Mouse (Mus musculus) inflammation-experienced regulatory T-cells, adult 6 months (primary cell): Measurements from ENCODE around the gene B230118H07Rik. TPM values are rescaled to one million over a fixed set of nuclear protein-coding genes. Genes with fewer than 3 reads are reported as not detected.
"Not testable (repeated sequence)": the region's sequence is repeated elsewhere in the genome, so short reads cannot be mapped to it uniquely, and the experiment has no call there.

ENCODE experiments used
- ATAC-seq: one replicate; pipeline ENCODE4 v1.8.0; 2017
- polyA plus RNA-seq, 3 experiments: library from polyadenylated mRNA; unstranded; fragments of 100-300 nt; shearing (Covaris generic); gene quantifications; one replicate each; pipeline ENCODE4 v1.2.1; 2017

B230118H07Rik gene
- polyA plus RNA-seq, 3 experiments from 2014 or later, result 0.59 to 0.79 TPM; not detected in 1

- no peak for ATAC-seq
Measured at GRCm38 (mm10) chr2:101591356-101591755, 58.0 kb downstream of the B230118H07Rik start.

- ATAC-seq, result no peak
Measured at GRCm38 (mm10) chr2:101581418-101581817, 67.9 kb downstream of the B230118H07Rik start.

GRCm38 (mm10) chr2:101580977-101581376, 68.4 kb downstream of the B230118H07Rik start:
- ATAC-seq, result no peak

- no peak for ATAC-seq
Measured at GRCm38 (mm10) chr2:101580428-101580827, 68.9 kb downstream of the B230118H07Rik start.

- ATAC-seq, result no peak
Measured at GRCm38 (mm10) chr2:101580027-101580426, 69.3 kb downstream of the B230118H07Rik start.

- no peak for ATAC-seq
Measured at GRCm38 (mm10) chr2:101577243-101577642, 72.1 kb downstream of the B230118H07Rik start.

GRCm38 (mm10) chr2:101569230-101569629, 80.1 kb downstream of the B230118H07Rik start:
- ATAC-seq, result no peak

- no peak for ATAC-seq
Measured at GRCm38 (mm10) chr2:101567490-101567889, 81.8 kb downstream of the B230118H07Rik start.

- no peak for ATAC-seq
Measured at GRCm38 (mm10) chr2:101563776-101564175, 85.6 kb downstream of the B230118H07Rik start.

- ATAC-seq, result no peak
Measured at GRCm38 (mm10) chr2:101563206-101563605, 86.1 kb downstream of the B230118H07Rik start.

- no peak for ATAC-seq
Measured at GRCm38 (mm10) chr2:101559431-101559830, 89.9 kb downstream of the B230118H07Rik start.

GRCm38 (mm10) chr2:101555886-101556285, 93.4 kb downstream of the B230118H07Rik start:
- ATAC-seq, result no peak

- ATAC-seq, result no peak
Measured at GRCm38 (mm10) chr2:101553851-101554250, 95.5 kb downstream of the B230118H07Rik start.

- no peak for ATAC-seq
Measured at GRCm38 (mm10) chr2:101552301-101552700, 97.0 kb downstream of the B230118H07Rik start.

GRCm38 (mm10) chr2:101551026-101551719, 98.2 kb downstream of the B230118H07Rik start:
- no peak for ATAC-seq

- no peak for ATAC-seq
Measured at GRCm38 (mm10) chr2:101550176-101550575, 99.2 kb downstream of the B230118H07Rik start.

- no peak for ATAC-seq
Measured at GRCm38 (mm10) chr2:101548866-101549265, 100.5 kb downstream of the B230118H07Rik start.

GRCm38 (mm10) chr2:101545593-101545992, 103.7 kb downstream of the B230118H07Rik start:
- ATAC-seq, result no peak

GRCm38 (mm10) chr2:101543704-101544417, 105.5 kb downstream of the B230118H07Rik start:
- no peak for ATAC-seq

- not testable (repeated sequence) for ATAC-seq
Measured at GRCm38 (mm10) chr2:101536887-101537286, 112.4 kb downstream of the B230118H07Rik start.

GRCm38 (mm10) chr2:101533741-101534140, 115.6 kb downstream of the B230118H07Rik start:
- ATAC-seq, result no peak

GRCm38 (mm10) chr2:101525503-101526381, 123.6 kb downstream of the B230118H07Rik start:
- no peak for ATAC-seq

GRCm38 (mm10) chr2:101525091-101525490, 124.2 kb downstream of the B230118H07Rik start:
- ATAC-seq, result no peak
